8 mouse cellular contexts compared by ENCODE assay signal in genomic region chr7:78578461-78579359, GRCm38 (mm10).
DNase-seq lines count a peak whose midpoint lies in the region; ATAC-seq and TF ChIP-seq lines count a peak whose summit lies in the region.

No protein-coding gene starts in this region.

- TF ChIP-seq POLR2A in testis, adult 2 months (IDR thresholded peaks at IDR 0.05; ENCODE audit: control insufficient read depth, low read depth, low read length) = no peak
- no peak for TF ChIP-seq POLR2A in small intestine, adult 2 months (IDR thresholded peaks at IDR 0.05; ENCODE audit: low read depth, low read length)

- H3K4me2 ChIP-seq in heart, embryonic 16.5 days (ENCODE audit: low read depth, low read length) = peak overlapping the region; percentile 92
- H3K4me2 ChIP-seq in liver, embryonic 14.5 days (ENCODE audit: low read depth) = peak overlapping the region; percentile 29; the same call in 1 of the 2 replicates

- no peak overlapping the region for H3K27ac ChIP-seq in testis, adult 2 months (ENCODE audit: control insufficient read depth, insufficient read depth, low read depth, low read length)
- H3K27ac ChIP-seq in heart, embryonic 16.5 days (ENCODE audit: low read length) = no peak overlapping the region
- no peak overlapping the region for H3K27ac ChIP-seq in liver, embryonic 14.5 days
- no peak overlapping the region for H3K27ac ChIP-seq in small intestine, adult 2 months (ENCODE audit: insufficient read depth, low read depth, low read length)

- TF ChIP-seq CTCF in testis, adult 2 months (IDR thresholded peaks at IDR 0.05; ENCODE audit: control insufficient read depth, insufficient read depth, insufficient replicate concordance, low read depth, low read length) = no peak
- no peak for TF ChIP-seq CTCF in liver, embryonic 14.5 days (IDR thresholded peaks at IDR 0.05; ENCODE audit: low read depth)
- TF ChIP-seq CTCF in small intestine, adult 2 months (IDR thresholded peaks at IDR 0.05; ENCODE audit: extremely low read depth, insufficient read length, insufficient replicate concordance, low read depth, low read length) = no peak

- H3K27me3 ChIP-seq in testis, adult 2 months (ENCODE audit: control insufficient read depth, insufficient read depth, low read length) = no peaks in the 10 kb centered on the region; the same call in 1 of the 2 replicates
- peaks cover 95% of the 10 kb centered on the region for H3K27me3 ChIP-seq in heart, embryonic 16.5 days (ENCODE audit: control insufficient read depth, insufficient read depth, low read length)
- H3K27me3 ChIP-seq in liver, embryonic 14.5 days (ENCODE audit: control insufficient read depth, insufficient read depth, low read length) = peaks cover 52% of the 10 kb centered on the region
- H3K27me3 ChIP-seq in small intestine, adult 2 months (ENCODE audit: control insufficient read depth, insufficient read depth, low read length) = peaks cover 41% of the 10 kb centered on the region

- peak; percentile 36 to 85 for DNase-seq in adrenal gland, adult (ENCODE audit: inconsistent age in 2 of 2, low spot score in 1 of 2)
- DNase-seq in adrenal gland, postnatal 4 days (ENCODE audit: low spot score in 2 of 2) = no peak
- DNase-seq in testis, postnatal 14 days (ENCODE audit: low spot score) = no peak
- DNase-seq in liver, embryonic 14.5 days (ENCODE audit: low read depth in 3 of 3, low spot score in 3 of 3) = no peak
- DNase-seq in urinary bladder, postnatal 25 days (ENCODE audit: low spot score) = no peak

- no peak for TF ChIP-seq EP300 in liver, embryonic 14.5 days (IDR thresholded peaks at IDR 0.05; ENCODE audit: low read depth)

- H3K9ac ChIP-seq in heart, embryonic 16.5 days (ENCODE audit: low read length) = peak overlapping the region; percentile 60
- no peak overlapping the region for H3K9ac ChIP-seq in liver, embryonic 14.5 days (replicated peaks)

- WGBS in heart, embryonic 16.5 days = under 1% methylated on average over 50 of the region's 66 CpGs
- under 1% methylated on average over 46 of the region's 66 CpGs for WGBS in liver, embryonic 14.5 days (ENCODE audit: insufficient replicate concordance)
- 3% methylated on average over 57 of the region's 66 CpGs for WGBS in small intestine, adult 2 months

- peaks cover 10% of the 10 kb centered on the region for H3K4me1 ChIP-seq in testis, adult 2 months (ENCODE audit: control insufficient read depth, insufficient read depth, low read length)
- no peaks in the 10 kb centered on the region; the same call in 1 of the 2 replicates for H3K4me1 ChIP-seq in heart, embryonic 16.5 days (ENCODE audit: control insufficient read depth, insufficient read depth, low read length)
- no peaks in the 10 kb centered on the region for H3K4me1 ChIP-seq in liver, embryonic 14.5 days (replicated peaks; ENCODE audit: control insufficient read depth in 2 of 2, insufficient read depth in 2 of 2, low read length in 1 of 2)
- peaks cover 3% of the 10 kb centered on the region for H3K4me1 ChIP-seq in small intestine, adult 2 months (ENCODE audit: control insufficient read depth, insufficient read depth, insufficient read length, low read length)

- H3K9me3 ChIP-seq in heart, embryonic 16.5 days (replicated peaks; ENCODE audit: control insufficient read depth, low read length) = no peaks in the 10 kb centered on the region
- no peaks in the 10 kb centered on the region for H3K9me3 ChIP-seq in liver, embryonic 14.5 days (ENCODE audit: control insufficient read depth, low read length)

- H3K36me3 ChIP-seq in testis, adult 2 months (ENCODE audit: control insufficient read depth, insufficient read depth, low read length) = no peaks in the 10 kb centered on the region
- no peaks in the 10 kb centered on the region for H3K36me3 ChIP-seq in heart, embryonic 16.5 days (ENCODE audit: control insufficient read depth, insufficient read depth)
- H3K36me3 ChIP-seq in liver, embryonic 14.5 days (replicated peaks; ENCODE audit: control insufficient read depth, insufficient read depth, low read depth) = no peaks in the 10 kb centered on the region
- H3K36me3 ChIP-seq in small intestine, adult 2 months (ENCODE audit: control insufficient read depth, insufficient read depth, low read length) = no peaks in the 10 kb centered on the region

- no peak for ATAC-seq in heart, embryonic 16.5 days (replicated peaks; ENCODE audit: extremely low read depth, insufficient read depth, low FRiP score)
- ATAC-seq in liver, embryonic 14.5 days (ENCODE audit: insufficient read depth) = no peak

- H3K4me3 ChIP-seq in testis, adult 2 months (ENCODE audit: control insufficient read depth, low read depth, low read length) = peak overlapping the region; percentile 64
- peak overlapping the region; percentile 61 for H3K4me3 ChIP-seq in heart, embryonic 16.5 days (ENCODE audit: low read length)
- peak overlapping the region; percentile 5 to 16; a peak in 2 of 4 replicates for H3K4me3 ChIP-seq in liver, embryonic 14.5 days (ENCODE audit: insufficient read depth in 1 of 2, low read depth in 2 of 2, low read length in 2 of 2)
- H3K4me3 ChIP-seq in small intestine, adult 2 months (ENCODE audit: low read depth, low read length) = peak overlapping the region; percentile 54

Comparison
In these comparisons a context has a peak if more than half of its experiments do, and no peak if none do; other contexts are left out.
1. DNase-seq: peak in adrenal gland, adult (2 of 2); none in adrenal gland, postnatal 4 days (0 of 2), testis, postnatal 14 days (single experiment), liver, embryonic 14.5 days (0 of 3) and urinary bladder, postnatal 25 days (single experiment).
2. H3K4me3 ChIP-seq: peak in every context shown above with its lines; median percentile 64 in testis, adult 2 months; 61 in heart, embryonic 16.5 days; 54 in small intestine, adult 2 months; 10 in liver, embryonic 14.5 days.